Mouse (Mus musculus) regulatory T cell (primary cell): Measurements from ENCODE around the gene Npm1.

Experiments used
- in situ Hi-C: fragments of 300-600 bp; cut with MboI, MseI; formaldehyde crosslinking; loops from one replicate; pipeline ENCODE4 v1.15.1; 2025; ENCODE audit warnings: high pct_unique_total_duplicates

Npm1 gene

GRCm38 (mm10) chr11:33146651-33147131, 16.3 kb downstream of the Npm1 start:
- in situ Hi-C loops, result loop anchor here (25.0 kb wide), 2 partner anchors 534 to 734 kb away; no protein-coding TSS in a partner anchor

DNA sequence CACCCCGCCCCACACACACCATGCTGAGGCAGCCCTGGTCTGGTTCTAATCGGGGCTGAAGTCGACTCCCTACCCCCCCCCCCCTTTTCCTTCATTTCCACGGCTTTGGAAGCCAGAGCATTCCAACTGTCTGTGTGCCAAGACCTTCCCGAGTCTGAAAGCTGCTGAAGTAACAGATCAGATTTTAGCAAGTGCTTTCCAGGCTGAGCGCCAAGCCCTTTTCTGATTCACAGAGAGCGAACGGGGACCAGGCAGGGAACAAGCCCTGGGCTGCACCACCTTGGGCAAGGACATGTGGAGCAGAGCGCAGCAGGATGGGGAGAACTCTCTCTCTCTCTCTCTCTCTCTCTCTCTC, 16.9 kb downstream of the Npm1 start:
- in situ Hi-C loops, result loop anchor here (25.0 kb wide), 2 partner anchors 534 to 734 kb away; no protein-coding TSS in a partner anchor

DNA sequence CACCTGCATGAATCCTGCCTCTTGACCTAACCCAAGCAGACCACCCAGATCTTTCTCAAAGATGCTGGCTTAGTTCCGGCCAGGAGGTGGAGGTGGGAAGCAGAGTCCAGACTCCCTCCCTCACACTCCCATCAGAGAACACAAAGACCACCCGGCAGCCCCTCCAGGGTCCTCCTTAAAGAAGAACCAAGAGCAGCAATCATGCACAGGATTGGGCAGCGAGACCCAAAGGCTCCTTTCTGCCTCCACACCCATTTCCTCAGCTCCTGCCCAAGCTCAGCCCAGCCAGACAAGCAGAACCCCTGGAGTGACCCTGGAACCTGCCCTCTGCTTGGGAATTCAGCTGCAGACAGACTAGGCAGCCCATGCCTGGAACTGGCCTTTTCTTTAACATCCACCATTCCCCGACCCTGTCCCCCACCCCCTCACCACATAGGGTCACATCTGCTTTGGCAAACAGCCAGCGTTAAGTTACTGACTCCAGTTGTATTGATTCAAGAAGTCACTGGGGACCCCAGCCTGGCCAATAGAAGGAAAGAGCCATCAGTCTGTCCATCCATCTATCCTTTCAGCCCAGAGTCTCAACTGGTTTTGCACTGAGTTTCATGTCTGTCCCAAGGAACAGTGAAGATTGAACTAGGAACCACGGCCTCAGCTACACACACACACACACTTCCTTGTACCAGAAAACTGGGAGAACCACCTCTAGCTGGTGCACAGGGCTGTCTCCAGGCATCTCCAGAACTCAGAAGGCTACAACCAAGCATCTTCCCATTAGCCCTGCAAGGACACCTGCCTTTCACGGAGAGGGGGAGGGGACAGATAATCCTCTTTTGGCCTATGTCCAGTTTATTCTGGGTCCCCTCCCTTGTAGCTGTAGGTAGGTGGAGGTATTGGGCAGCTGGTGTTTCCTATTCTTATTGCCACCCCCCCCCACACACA, 17.5 kb downstream of the Npm1 start:
- in situ Hi-C loops, result loop anchor here (25.0 kb wide), 2 partner anchors 533 to 733 kb away; no protein-coding TSS in a partner anchor

GRCm38 (mm10) chr11:33143906-33144305, 19.1 kb downstream of the Npm1 start:
- in situ Hi-C loops, result loop anchor here (25.0 kb wide), 2 partner anchors 532 to 732 kb away; no protein-coding TSS in a partner anchor

- in situ Hi-C loops, result loop anchor here (25.0 kb wide), 2 partner anchors 530 to 730 kb away; no protein-coding TSS in a partner anchor
Observed at GRCm38 (mm10) chr11:33142801-33143200, 20.2 kb downstream of the Npm1 start.

GRCm38 (mm10) chr11:33140111-33140460, 22.9 kb downstream of the Npm1 start:
- in situ Hi-C loops, result loop anchor here (25.0 kb wide), 2 partner anchors 528 to 728 kb away; no protein-coding TSS in a partner anchor

GRCm38 (mm10) chr11:33139458-33140110, 23.4 kb downstream of the Npm1 start:
- in situ Hi-C loops, result loop anchor here (25.0 kb wide), 2 partner anchors 527 to 727 kb away; no protein-coding TSS in a partner anchor

- in situ Hi-C loops, result loop anchor here (25.0 kb wide), 2 partner anchors 526 to 726 kb away; no protein-coding TSS in a partner anchor
Observed at GRCm38 (mm10) chr11:33138686-33139085, 24.3 kb downstream of the Npm1 start.

DNA sequence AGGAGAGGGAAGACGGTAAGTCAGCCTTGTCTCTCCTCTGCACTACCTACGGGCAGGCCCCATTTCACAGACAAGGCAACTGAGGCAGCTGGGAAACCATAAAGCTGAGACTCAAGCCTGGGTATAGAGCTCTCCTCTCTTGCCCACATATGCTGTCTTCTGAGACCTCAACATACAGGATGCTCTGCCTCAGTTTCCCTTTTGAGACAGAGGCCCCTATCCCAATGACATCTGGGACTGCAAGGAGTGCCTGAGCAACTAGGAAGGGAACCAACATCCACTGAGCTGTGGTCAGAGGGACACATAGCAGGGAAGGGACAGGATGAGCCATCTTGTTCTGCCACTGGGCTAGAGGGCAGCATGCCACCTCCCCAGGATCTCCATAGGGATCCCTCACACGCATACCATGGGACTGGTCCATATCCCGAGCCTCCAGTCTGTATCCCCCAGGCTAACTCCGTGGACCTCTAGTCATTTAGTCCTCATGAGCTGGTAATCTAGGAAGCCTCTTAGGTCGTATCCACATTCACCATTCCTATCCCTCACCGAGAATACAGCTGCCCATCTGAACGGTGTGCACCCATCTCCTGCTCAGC, 28.5 kb downstream of the Npm1 start:
- in situ Hi-C loops, result loop anchor here (25.0 kb wide), 2 partner anchors 522 to 722 kb away; no protein-coding TSS in a partner anchor

- in situ Hi-C loops, result loop anchor here (25.0 kb wide), 2 partner anchors 520 to 720 kb away; no protein-coding TSS in a partner anchor
Observed at GRCm38 (mm10) chr11:33132619-33133338, 30.2 kb downstream of the Npm1 start.

DNA sequence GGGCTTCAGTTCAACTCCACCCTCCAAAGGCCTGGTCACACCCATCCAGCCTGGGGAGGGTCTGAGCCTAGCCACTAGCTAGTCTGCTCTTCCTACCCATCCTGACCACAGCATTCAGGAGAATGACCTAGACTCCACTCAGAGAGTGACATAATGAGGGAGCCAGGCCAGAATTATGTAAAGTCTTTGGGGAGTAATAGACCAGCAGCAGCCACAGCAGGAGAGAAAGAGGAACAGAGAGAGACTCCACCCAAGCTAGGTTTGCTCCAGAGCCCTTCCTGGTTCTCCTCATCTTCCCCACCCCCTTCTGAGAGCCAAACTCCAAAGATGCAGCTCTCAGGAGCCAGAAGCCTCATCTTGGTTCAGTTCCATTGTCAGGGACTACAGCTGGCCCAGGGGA, 35.9 kb downstream of the Npm1 start:
- in situ Hi-C loops, result loop anchor here (25.0 kb wide), 2 partner anchors 515 to 715 kb away; no protein-coding TSS in a partner anchor

- in situ Hi-C loops, result no loop called here
Observed at GRCm38 (mm10) chr11:33122575-33123268, 40.3 kb downstream of the Npm1 start.

GRCm38 (mm10) chr11:33119556-33119955, 43.5 kb downstream of the Npm1 start:
- in situ Hi-C loops, result no loop called here

DNA sequence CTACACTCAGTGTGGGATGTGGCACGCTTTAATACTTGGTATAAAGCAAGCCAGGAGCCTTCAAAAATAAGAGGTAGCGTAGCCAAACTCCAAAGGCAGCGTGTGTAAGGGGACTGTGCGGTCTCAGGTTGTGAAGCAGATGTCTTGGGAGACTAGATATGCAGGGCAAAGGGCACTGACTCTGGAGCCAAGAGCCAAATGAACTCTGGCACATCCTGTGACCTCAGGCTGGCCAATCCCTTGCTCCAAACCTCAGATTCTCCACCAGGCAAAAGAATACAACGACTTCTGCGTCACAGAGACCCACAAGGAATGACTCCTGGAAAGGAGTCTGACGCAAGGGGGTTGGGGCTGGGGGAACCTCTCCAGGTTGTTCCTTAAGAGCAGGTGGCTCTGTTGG, 43.9 kb downstream of the Npm1 start:
- in situ Hi-C loops, result no loop called here

GRCm38 (mm10) chr11:33118480-33118879, 44.5 kb downstream of the Npm1 start:
- in situ Hi-C loops, result no loop called here

- in situ Hi-C loops, result no loop called here
Observed at GRCm38 (mm10) chr11:33115796-33116195, 47.2 kb downstream of the Npm1 start.

DNA sequence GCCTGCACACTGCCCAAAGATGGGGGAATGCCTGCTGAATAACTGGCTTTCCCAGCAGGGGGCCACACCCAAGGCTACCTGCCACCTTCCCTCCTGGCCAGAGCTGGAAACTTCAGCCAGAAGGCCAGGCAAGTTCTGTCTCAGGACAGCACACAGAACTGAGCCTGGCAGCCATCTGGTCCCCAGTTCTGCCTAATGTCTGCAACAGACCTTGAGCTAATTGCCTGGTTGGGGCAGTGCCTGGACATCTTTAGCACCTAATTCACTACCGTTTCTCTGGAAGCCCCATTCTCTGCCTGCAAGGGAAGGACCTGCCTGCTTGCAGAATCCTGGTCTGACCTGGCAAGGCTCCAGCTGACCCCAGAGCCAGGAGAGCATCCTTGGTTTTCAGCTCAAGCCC, 50.6 kb downstream of the Npm1 start:
- in situ Hi-C loops, result no loop called here

DNA sequence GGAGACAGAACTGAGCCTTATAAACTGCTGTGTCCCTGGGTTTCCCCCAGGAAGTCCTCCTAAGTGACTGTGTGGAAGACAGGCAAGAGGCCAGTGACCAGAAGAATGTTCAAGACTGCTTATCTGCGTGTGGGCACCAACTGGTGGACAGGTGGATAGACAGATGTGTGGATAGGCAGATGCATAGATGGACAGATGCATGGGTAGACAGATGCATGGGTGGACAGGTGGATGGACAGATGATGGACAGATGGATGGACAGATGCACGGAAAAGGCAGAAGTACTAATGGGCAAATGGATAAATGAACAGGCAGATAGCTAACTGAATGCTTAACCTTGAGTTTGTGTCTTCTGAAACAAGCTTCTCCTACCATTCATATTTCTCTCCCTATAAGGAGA, 52.9 kb downstream of the Npm1 start:
- in situ Hi-C loops, result no loop called here

DNA sequence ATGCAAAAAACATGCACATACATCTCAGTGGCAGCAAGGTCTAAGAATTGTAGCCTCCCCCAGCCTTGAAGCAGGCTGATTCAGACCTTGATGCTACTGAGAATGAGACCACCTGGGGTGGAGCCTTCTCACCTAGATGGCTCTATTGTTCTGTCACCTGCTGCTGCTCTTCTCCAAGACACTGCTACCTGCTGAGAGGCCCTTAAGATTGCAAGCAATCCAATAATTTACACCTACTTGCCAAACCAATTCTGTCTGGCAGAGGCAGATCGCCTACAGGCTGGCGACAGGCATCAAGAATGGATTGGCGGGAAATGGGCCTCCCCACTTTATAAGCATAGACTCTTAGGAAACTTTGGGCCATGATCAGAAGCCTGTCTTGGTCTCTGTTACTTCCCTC, 55.5 kb downstream of the Npm1 start:
- in situ Hi-C loops, result no loop called here

DNA sequence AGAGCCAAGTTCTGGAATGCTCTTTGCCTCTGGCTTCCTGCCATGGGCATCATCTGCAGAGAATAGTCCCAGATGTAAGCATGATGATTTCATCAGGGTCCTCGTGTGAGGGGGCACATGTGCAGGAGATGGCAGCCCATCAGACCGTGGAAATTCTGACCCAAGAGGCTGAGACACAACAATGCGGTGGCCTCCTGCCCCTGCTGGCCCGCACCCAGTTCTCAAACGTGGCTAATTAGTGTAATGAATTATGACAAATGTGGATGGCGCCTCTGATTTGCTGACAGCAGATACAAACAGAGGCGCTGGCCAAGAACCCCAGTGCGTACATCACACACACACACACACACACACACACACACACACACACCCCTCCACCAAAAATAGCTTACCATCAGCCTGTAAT, 58.1 kb downstream of the Npm1 start:
- in situ Hi-C loops, result no loop called here
